Mouse (Mus musculus): ENCODE data around the gene Ppp1r36.

Gene Ppp1r36

GRCm38 (mm10) chr12:76417433-76417854, at the start of gene Ppp1r36:
Gene Ppp1r36 (plus strand): TSS chr12:76417538.
- peak; percentile 46 for DNase-seq

DNA sequence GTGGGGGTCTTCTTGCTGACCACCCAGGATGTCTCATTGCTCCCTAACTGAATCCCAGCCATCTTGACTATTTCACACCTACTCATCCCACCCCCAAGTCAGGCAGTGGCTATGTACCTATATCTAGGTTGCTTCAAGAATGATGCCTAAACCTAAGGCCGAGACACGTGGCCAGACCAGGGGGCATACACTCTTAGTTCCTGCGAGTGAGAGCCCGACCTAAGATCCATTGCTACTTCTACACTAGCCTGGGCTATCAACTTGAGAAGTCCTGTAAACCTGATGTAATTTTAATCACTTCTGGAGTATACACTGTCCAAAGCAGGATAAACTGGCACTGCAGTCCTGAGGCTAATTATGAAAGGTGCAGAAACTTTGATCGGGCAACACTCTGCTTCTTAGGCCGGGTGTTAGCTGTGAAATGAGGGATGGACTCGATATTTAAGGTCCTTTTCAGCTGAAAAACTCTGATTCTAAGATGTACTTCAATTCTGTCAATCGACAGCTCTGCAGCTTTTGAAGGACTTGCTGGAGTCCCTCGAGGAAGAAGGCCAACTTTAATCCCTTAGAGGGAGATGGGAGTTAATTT, 49.0 kb upstream of the Ppp1r36 start:
- no peak for DNase-seq

GRCm38 (mm10) chr12:76368790-76369205, 48.5 kb upstream of the Ppp1r36 start:
- no peak for DNase-seq

DNA sequence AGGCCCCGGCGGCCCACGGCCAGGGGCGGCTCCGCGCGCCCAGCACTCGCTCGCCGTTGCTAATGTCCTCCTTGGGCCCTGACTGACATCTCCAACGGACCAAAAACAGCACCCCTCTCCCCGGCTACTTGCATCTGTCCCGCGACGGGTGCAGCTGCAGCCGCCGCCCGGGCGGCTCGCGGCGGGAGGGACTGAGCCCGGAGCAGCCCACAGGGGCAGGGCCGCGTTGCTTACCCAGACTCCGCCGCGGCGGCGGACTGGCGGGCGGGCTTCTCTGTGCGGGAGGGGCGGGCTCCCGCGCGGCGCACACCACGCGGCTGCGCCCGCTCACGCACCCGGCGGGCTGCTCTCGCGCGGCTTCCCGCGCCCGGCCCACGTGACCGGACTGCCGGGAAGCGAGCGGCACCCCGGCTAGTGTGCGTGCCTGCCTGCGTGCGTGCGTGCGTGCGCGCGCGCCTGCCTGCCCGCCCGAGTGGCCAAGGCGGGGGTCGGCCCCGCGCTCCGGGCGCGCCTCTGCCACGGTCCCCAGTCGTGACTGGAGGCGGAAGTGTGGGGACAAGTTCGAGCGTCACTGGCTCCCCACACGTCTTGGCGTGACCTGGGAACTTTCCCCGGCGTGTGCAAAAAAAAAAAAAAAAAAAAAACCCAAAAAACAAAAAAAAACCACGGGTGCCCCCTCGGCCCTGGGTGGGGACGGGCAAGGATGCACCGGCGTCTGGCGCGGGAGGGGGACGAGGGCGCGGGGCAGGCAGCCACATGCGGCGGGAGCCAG, 47.9 kb upstream of the Ppp1r36 start, which contains the start of gene Zbtb25:
Gene Zbtb25 (minus strand): TSS at position 397 of the 772 bp plus-strand sequence.
- DNase-seq = peak; percentile 80

DNA sequence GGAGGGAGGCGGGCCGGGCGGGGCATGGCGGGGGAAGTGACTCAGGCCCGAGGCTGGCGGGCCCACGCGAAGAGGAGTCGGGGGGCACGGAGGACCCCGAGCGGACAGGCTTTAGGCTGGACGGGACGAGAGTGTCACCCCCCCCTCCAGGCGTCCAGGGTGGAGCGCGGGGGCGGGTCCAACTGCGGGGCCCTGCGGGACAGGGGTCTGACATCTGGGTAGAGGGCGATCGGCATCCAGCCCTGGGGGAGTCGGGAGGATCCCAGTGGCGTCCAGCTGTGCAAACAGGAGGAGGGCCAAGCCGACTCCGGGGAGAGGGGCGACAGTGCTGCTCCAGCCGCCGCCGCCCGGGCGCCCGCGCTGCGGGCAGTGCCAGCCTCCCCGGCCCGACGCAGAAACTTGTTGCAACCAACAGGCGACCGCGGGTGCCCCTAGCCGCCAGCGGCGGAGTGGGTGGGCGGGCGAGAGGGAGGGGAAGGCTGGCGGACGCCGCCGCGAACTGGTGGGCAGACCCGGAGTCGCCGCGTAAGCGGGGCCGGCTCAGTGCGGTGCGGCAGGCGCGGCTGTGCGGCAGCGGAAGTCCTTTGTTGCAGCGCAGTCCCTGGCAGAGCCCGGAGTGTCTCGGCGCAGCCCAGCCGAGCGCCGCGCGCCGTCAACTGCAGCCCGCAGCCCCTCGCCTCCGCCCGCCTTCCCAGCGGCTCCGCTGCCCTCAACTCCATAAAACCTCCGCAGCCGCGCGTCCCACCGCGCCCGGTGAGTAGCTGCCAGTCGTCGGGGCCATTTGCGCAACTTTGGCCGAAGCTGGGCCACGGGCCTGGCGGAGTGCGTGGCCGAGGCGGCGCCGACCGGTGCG, 47.1 kb upstream of the Ppp1r36 start, which contains the start of gene Zbtb1:
Gene Zbtb1 (plus strand): TSS at position 289 of the 853 bp plus-strand sequence.
- DNase-seq = peak; percentile 84

DNA sequence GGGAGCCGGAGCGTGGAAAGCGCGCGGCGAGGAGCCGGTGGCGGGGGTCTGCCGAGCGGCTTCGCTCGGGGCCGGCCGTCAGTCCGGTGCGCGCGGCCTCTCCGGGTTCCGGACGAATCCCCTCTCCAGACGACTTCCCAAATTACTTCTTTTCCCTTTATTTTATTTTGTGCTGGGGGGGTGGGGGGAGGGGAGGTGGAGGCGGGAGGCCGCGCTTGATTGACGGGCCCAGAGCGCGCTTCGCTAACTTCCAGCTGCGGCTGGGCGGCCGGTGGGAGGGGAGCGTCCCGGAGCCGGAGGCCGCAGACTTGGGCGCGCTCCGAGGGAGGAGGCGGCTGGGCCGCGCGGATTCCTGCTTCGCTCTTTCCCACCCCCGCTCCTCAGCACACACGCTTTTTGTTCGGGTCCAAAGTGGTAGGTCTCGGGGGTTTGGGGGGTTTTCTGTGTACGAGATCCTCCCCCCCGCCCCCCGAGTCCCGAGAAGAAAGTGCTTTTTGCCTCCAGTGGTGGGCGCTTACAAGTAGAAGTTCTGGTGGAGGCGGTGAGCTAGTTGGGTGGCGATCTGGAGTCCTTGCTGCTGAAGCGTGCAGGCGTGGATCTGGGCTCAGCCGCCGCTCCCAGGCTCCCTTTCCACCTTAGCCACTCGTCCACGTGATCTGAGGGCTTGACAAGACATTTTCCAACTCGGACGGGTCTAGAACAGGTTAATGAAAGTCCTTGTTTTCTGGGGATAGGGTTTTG, 46.3 kb upstream of the Ppp1r36 start:
- DNase-seq = peak; percentile 83

DNA sequence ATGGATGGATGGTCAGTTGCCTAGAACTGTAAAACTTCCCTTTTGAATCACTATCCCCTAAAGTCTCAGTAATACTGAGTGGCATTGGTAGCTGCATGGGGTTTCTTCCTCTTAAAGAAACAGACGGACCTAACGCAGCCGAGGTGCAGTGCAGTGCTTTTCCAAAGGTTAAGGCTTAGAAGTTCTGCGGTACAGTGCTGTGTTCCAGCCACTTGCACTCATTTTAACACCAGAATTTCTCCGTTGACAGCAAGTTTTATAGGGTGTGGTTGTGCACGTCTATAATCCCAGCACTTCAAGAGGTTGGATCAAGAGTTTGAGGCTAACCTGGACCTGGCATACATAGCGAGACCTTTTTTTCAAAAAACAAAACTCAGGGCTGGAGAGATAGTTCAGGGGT, 45.3 kb upstream of the Ppp1r36 start:
- no peak for DNase-seq

GRCm38 (mm10) chr12:76372881-76373818, 44.2 kb upstream of the Ppp1r36 start:
- no peak for DNase-seq

GRCm38 (mm10) chr12:76373991-76374390, 43.3 kb upstream of the Ppp1r36 start:
- DNase-seq = no peak

DNA sequence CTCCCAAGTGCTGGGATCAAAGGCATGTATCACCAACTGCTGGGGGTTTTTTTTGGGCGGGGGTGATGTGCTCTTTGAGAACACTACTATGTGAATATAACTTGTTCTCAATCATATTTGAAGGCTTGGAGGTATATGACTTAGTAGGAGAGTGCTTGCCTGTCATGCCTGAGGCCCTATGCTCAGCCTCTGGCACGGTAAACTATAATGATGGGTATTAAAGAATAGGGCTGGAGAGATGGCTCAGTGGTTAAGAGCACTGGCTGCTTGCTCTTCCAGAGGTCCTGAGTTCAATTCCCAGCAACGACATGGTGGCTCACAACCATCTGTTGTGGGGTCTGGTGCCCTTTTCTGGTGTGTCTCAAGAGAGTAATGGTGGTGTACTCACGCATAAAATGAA, 42.4 kb upstream of the Ppp1r36 start:
- DNase-seq = no peak

GRCm38 (mm10) chr12:76375506-76375905, 41.8 kb upstream of the Ppp1r36 start:
- DNase-seq = no peak

GRCm38 (mm10) chr12:76376649-76377048, 40.7 kb upstream of the Ppp1r36 start:
- DNase-seq = peak; percentile 23

GRCm38 (mm10) chr12:76377059-76377458, 40.3 kb upstream of the Ppp1r36 start:
- DNase-seq = no peak

DNA sequence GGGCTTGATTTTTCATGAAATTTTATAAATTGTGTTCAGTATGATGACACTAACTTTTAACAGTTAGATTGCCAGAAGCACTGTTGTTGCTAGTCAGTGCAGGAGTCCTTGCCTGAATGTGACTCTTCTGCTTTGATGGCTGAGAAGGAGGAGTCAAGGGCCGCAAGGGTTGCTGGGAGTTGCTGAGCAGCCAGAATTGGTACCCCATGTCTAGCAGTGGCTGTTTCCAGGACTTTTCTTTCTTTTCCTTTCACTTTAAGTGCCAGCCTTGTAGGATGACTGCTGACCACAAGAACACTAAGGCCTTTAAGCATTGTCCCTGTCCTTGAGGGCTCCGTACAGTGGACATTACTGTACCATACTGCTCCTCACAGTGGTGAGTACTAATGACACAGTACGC, 39.6 kb upstream of the Ppp1r36 start:
- no peak for DNase-seq

DNA sequence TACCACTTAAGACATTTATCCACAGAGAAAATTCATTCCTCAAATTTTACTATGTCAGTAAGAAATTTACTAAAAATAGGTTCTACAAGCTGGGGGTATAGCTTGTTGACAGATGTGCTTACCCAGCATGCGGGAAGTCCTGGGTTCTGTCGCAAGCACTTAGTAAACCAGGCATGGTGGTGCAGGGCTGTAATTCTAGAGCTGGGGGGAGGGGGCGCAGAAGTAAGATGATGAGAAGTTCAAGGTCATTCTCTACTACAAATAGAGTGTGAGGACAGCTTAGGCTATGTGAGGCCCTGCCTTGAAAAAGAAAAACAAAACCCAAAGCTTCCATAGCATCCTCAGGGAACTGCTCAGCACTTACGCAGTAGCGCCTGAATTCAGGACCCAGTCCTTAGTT, 38.8 kb upstream of the Ppp1r36 start:
- DNase-seq = no peak

- no peak for DNase-seq
Measured at GRCm38 (mm10) chr12:76380151-76380550, 37.2 kb upstream of the Ppp1r36 start.

GRCm38 (mm10) chr12:76385342-76385741, 32.0 kb upstream of the Ppp1r36 start:
- no peak for DNase-seq

GRCm38 (mm10) chr12:76388794-76389193, 28.5 kb upstream of the Ppp1r36 start:
- no peak for DNase-seq

GRCm38 (mm10) chr12:76391595-76392271, 25.6 kb upstream of the Ppp1r36 start:
- DNase-seq = no peak

DNA sequence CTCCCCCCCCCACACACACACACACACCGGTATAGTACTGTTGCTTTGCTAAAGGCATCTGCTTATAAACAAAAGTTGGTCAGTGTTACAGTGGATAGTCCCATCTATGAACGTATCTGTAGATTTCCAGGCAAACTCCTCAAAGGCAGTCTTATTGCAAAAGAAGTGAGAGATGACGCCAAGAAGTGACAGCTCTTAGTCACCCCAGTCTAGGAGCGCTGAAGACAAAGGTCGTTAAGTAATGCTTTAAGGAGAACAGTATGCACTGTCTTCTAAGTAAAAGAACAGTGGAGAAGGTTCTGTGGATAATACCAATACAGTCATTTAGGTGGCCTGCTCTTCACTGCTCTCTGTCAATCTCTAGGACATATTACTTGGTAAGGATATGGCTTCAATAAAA, 24.4 kb upstream of the Ppp1r36 start:
- no peak for DNase-seq

GRCm38 (mm10) chr12:76397281-76397680, 20.1 kb upstream of the Ppp1r36 start:
- no peak for DNase-seq

All from kidney, adult 18-20 months (tissue).